Mouse (Mus musculus) c-Kit-positive CD71-negative TER-119-negative erythroid progenitor cells, embryonic 14.5 days (primary cell): ENCODE data around the gene Gm5737.

ENCODE experiments used
- DNase-seq: peaks from one replicate; pipeline ENCODE4 v3.0.0-alpha.2; 2013; ENCODE audit warnings: low read depth

Gene Gm5737

GRCm38 (mm10) chr7:120843037-120843621 lies 31.0 kb downstream of the Gm5737 start:
- DNase-seq, result peak; percentile 70

GRCm38 (mm10) chr7:120843852-120844435 lies 31.8 kb downstream of the Gm5737 start:
- no peak for DNase-seq

- DNase-seq, result no peak
These were observed 32.5 kb downstream of the Gm5737 start for GRCm38 (mm10) chr7:120844689-120845088.

- no peak for DNase-seq
These were observed 36.8 kb downstream of the Gm5737 start for GRCm38 (mm10) chr7:120848831-120849512.

GRCm38 (mm10) chr7:120850165-120850564 lies 38.0 kb downstream of the Gm5737 start:
- no peak for DNase-seq

- no peak for DNase-seq
These were observed 47.7 kb downstream of the Gm5737 start for GRCm38 (mm10) chr7:120859854-120860253.

GRCm38 (mm10) chr7:120860799-120861487 lies 48.8 kb downstream of the Gm5737 start:
- DNase-seq, result no peak

GRCm38 (mm10) chr7:120861488-120862047 lies 49.4 kb downstream of the Gm5737 start:
- no peak for DNase-seq

GRCm38 (mm10) chr7:120862196-120862595 lies 50.0 kb downstream of the Gm5737 start:
- DNase-seq, result no peak

GRCm38 (mm10) chr7:120862626-120863025 lies 50.5 kb downstream of the Gm5737 start:
- DNase-seq, result no peak

- DNase-seq, result no peak
These were observed 51.3 kb downstream of the Gm5737 start for GRCm38 (mm10) chr7:120863476-120863875.

GRCm38 (mm10) chr7:120865100-120865499 lies 52.9 kb downstream of the Gm5737 start:
- DNase-seq, result peak; percentile 71

GRCm38 (mm10) chr7:120865832-120866231 lies 53.7 kb downstream of the Gm5737 start:
- DNase-seq, result no peak

GRCm38 (mm10) chr7:120866684-120867083 lies 54.5 kb downstream of the Gm5737 start:
- no peak for DNase-seq

GRCm38 (mm10) chr7:120867720-120868119 lies 55.6 kb downstream of the Gm5737 start:
- DNase-seq, result no peak

GRCm38 (mm10) chr7:120869883-120870282 lies 57.7 kb downstream of the Gm5737 start:
- no peak for DNase-seq

GRCm38 (mm10) chr7:120870431-120871008 lies 58.4 kb downstream of the Gm5737 start:
- DNase-seq, result no peak

- no peak for DNase-seq
These were observed 60.9 kb downstream of the Gm5737 start for GRCm38 (mm10) chr7:120873083-120873482.

GRCm38 (mm10) chr7:120874021-120874420 lies 61.9 kb downstream of the Gm5737 start:
- DNase-seq, result no peak

- DNase-seq, result no peak
These were observed 62.8 kb downstream of the Gm5737 start for GRCm38 (mm10) chr7:120874764-120875539.
